In the genomic region with DNA sequence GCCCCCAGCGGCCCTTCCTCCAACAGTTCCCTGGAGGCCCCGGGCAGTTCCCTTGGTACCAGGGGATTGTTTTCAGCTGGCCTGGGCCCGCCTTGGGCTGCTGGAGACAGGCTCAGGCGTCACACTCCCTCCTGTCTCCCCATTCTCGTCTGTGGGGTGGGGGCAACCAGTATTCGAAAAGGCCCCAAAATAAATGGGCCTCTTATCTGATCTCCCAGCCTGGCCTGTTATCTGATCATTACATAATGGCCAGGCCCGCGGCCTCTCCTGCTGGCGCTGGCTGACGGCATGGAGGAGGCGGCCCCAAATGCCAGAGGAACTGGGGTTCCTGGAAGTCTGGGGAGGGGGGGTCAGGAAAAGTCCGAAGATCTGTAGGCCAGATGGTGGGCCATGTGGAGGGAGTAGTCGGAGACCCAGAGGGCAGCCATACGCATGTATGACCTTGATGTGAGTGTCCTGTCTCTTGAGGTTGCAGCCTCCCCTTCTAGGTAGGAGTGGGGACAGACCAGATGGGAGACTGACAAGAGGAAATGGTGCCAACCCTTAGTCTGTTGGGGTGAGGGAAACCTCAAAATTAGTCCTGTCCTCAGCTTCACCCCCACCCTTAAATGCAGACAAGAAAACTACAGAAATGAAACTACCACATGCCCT, we compare ENCODE assay signal across 8 mouse cellular contexts. TPM values are rescaled to one million over a fixed set of nuclear protein-coding genes. Genes with fewer than 3 reads are reported as not detected.
A peak's percentile ranks its signal among the peaks of the same experiment; 100 is the strongest.
DNase-seq lines count a peak whose midpoint lies in the region; ATAC-seq and TF ChIP-seq lines count a peak whose summit lies in the region.

No protein-coding gene starts in this region.

- no peaks in the 10 kb centered on the region for H3K27me3 ChIP-seq in spleen, adult 2 months (ENCODE audit: control insufficient read depth, insufficient read depth, low read length)
- no peaks in the 10 kb centered on the region for H3K27me3 ChIP-seq in hindbrain, embryonic 16.5 days (replicated peaks; ENCODE audit: control insufficient read depth, insufficient read depth, low read length)
- H3K27me3 ChIP-seq in liver, embryonic 15.5 days = no peaks in the 10 kb centered on the region

- DNase-seq in spleen, adult 2 months (ENCODE audit: low read depth in 1 of 2, low spot score in 2 of 2) = no peak
- no peak for DNase-seq in spleen, postnatal 36 days (ENCODE audit: low spot score in 2 of 2)
- DNase-seq in thymus, postnatal 0 days (ENCODE audit: low spot score) = no peak
- no peak for DNase-seq in left cerebral cortex, postnatal 36 days (ENCODE audit: low spot score in 2 of 2)
- no peak for DNase-seq in cerebellum, postnatal 14 days
- DNase-seq in left cerebral cortex, postnatal 14 days (ENCODE audit: low spot score in 2 of 2) = no peak

- WGBS in spleen, adult 2 months = 41% methylated on average over 14 of the region's 14 CpGs
- WGBS in hindbrain, embryonic 16.5 days = 78% methylated on average over 14 of the region's 14 CpGs
- 40% methylated on average over 14 of the region's 14 CpGs for WGBS in liver, embryonic 15.5 days (ENCODE audit: insufficient replicate concordance)

- no peak overlapping the region for H3K4me3 ChIP-seq in spleen, adult 2 months (ENCODE audit: extremely low read depth, insufficient read depth, insufficient read length)
- H3K4me3 ChIP-seq in hindbrain, embryonic 16.5 days (ENCODE audit: low read length) = no peak overlapping the region
- H3K4me3 ChIP-seq in liver, embryonic 15.5 days (replicated peaks) = no peak overlapping the region

- H3K4me1 ChIP-seq in spleen, adult 2 months (ENCODE audit: control insufficient read depth, insufficient read depth, insufficient read length) = peaks cover 11% of the 10 kb centered on the region; the same call in 1 of the 2 replicates
- H3K4me1 ChIP-seq in hindbrain, embryonic 16.5 days (ENCODE audit: control insufficient read depth, insufficient read depth, low read depth, low read length) = no peaks in the 10 kb centered on the region
- H3K4me1 ChIP-seq in liver, embryonic 15.5 days (replicated peaks) = peaks cover 53% of the 10 kb centered on the region

- intact Hi-C loops in left cerebral cortex, postnatal 36 days (cut with DNase I) = no loop called here
- intact Hi-C loops in left cerebral cortex, postnatal 14 days (cut with DNase I) = no loop called here

- no peak overlapping the region; the same call in 1 of the 2 replicates for H3K9ac ChIP-seq in hindbrain, embryonic 16.5 days (ENCODE audit: low read depth, low read length)
- no peak overlapping the region for H3K9ac ChIP-seq in liver, embryonic 15.5 days

- ATAC-seq in hindbrain, embryonic 16.5 days = no peak
- ATAC-seq in liver, embryonic 15.5 days (ENCODE audit: insufficient read depth) = no peak

- TF ChIP-seq POLR2A in spleen, adult 2 months (IDR thresholded peaks at IDR 0.05; ENCODE audit: low read depth, low read length) = no peak

- no peaks in the 10 kb centered on the region for H3K36me3 ChIP-seq in spleen, adult 2 months (ENCODE audit: control insufficient read depth, insufficient read depth, low read length)
- no peaks in the 10 kb centered on the region for H3K36me3 ChIP-seq in hindbrain, embryonic 16.5 days (ENCODE audit: control insufficient read depth, insufficient read depth, low read length)
- H3K36me3 ChIP-seq in liver, embryonic 15.5 days (replicated peaks) = 0 out of 2 replicates have a peak, but pooled peaks cover 3% of the 10 kb centered on the region

- no peak overlapping the region for H3K4me2 ChIP-seq in hindbrain, embryonic 16.5 days (ENCODE audit: low read length)
- H3K4me2 ChIP-seq in liver, embryonic 15.5 days = peak overlapping the region; percentile 13; the same call in 1 of the 2 replicates

- H3K27ac ChIP-seq in spleen, adult 2 months (ENCODE audit: insufficient read depth, low read length) = peak overlapping the region; percentile 46
- H3K27ac ChIP-seq in hindbrain, embryonic 16.5 days (ENCODE audit: low read depth, low read length) = peak overlapping the region; percentile 5
- H3K27ac ChIP-seq in liver, embryonic 15.5 days (replicated peaks) = peak overlapping the region; percentile 45

- no peaks in the 10 kb centered on the region for H3K9me3 ChIP-seq in hindbrain, embryonic 16.5 days (ENCODE audit: control insufficient read depth, low read length)
- H3K9me3 ChIP-seq in liver, embryonic 15.5 days (replicated peaks) = no peaks in the 10 kb centered on the region

- no peak for TF ChIP-seq CTCF in spleen, adult 2 months (IDR thresholded peaks at IDR 0.05; ENCODE audit: extremely low read depth, insufficient read depth, insufficient read length, insufficient replicate concordance)

RNA-seq across cellular contexts. Expression of a gene that starts 8.5 kb away (rescaled TPM):
- polyA plus RNA-seq in spleen, adult 2 months (2012; rRNA removed) = 132 and 168 TPM in 2 replicates
- 34.2 and 39.5 TPM in 2 replicates for polyA plus RNA-seq in hindbrain, embryonic 16.5 days (2015; fragmentation: Nextera tagmentation; extraction: Ambion mirVana)
- 23.5 and 29.5 TPM in 2 replicates for polyA plus RNA-seq in liver, embryonic 15.5 days (2015; fragmentation: Nextera tagmentation; extraction: Ambion mirVana)
- polyA plus RNA-seq in thymus, postnatal 0 days (2015; fragmentation: Nextera tagmentation; extraction: Ambion mirVana) = 25.9 and 28.5 TPM in 2 replicates
- total RNA-seq in left cerebral cortex, postnatal 36 days (2021) = 10 to 100 TPM; 22.0 to 26.1 TPM
- 10 to 100 TPM; 30.7 to 34.5 TPM for total RNA-seq in left cerebral cortex, postnatal 14 days (2021)

RNA-seq across cellular contexts. Expression of a gene that starts 33.3 kb away (rescaled TPM):
- 6.3 and 7.4 TPM in 2 replicates for polyA plus RNA-seq in spleen, adult 2 months (2012; rRNA removed)
- 111 and 117 TPM in 2 replicates for polyA plus RNA-seq in hindbrain, embryonic 16.5 days (2015; fragmentation: Nextera tagmentation; extraction: Ambion mirVana)
- 4.7 and 6.6 TPM in 2 replicates for polyA plus RNA-seq in liver, embryonic 15.5 days (2015; fragmentation: Nextera tagmentation; extraction: Ambion mirVana)
- 2.0 and 2.4 TPM in 2 replicates for polyA plus RNA-seq in thymus, postnatal 0 days (2015; fragmentation: Nextera tagmentation; extraction: Ambion mirVana)
- total RNA-seq in left cerebral cortex, postnatal 36 days (2021) = 100 to 1,000 TPM; 152 to 173 TPM
- 100 to 1,000 TPM; 162 to 164 TPM for total RNA-seq in left cerebral cortex, postnatal 14 days (2021)

RNA-seq across cellular contexts. Expression of a gene that starts 49.1 kb away (rescaled TPM):
- 34.5 and 49.5 TPM in 2 replicates for polyA plus RNA-seq in spleen, adult 2 months (2012; rRNA removed)
- polyA plus RNA-seq in hindbrain, embryonic 16.5 days (2015; fragmentation: Nextera tagmentation; extraction: Ambion mirVana) = 20.2 and 20.9 TPM in 2 replicates
- polyA plus RNA-seq in liver, embryonic 15.5 days (2015; fragmentation: Nextera tagmentation; extraction: Ambion mirVana) = 41.2 and 51.2 TPM in 2 replicates
- 21.0 and 24.1 TPM in 2 replicates for polyA plus RNA-seq in thymus, postnatal 0 days (2015; fragmentation: Nextera tagmentation; extraction: Ambion mirVana)
- total RNA-seq in left cerebral cortex, postnatal 36 days (2021) = 10 to 100 TPM in 1 of 2 experiments, 1 to 10 TPM in 1; 6.0 to 10.5 TPM
- 10 to 100 TPM in 1 of 2 experiments, 1 to 10 TPM in 1; 9.5 to 10.1 TPM for total RNA-seq in left cerebral cortex, postnatal 14 days (2021)

RNA-seq across cellular contexts. Expression of a gene that starts 55.4 kb away (rescaled TPM):
- polyA plus RNA-seq in spleen, adult 2 months (2012; rRNA removed) = 22.3 and 32.4 TPM in 2 replicates
- 29.5 and 35.4 TPM in 2 replicates for polyA plus RNA-seq in hindbrain, embryonic 16.5 days (2015; fragmentation: Nextera tagmentation; extraction: Ambion mirVana)
- polyA plus RNA-seq in liver, embryonic 15.5 days (2015; fragmentation: Nextera tagmentation; extraction: Ambion mirVana) = 11.6 and 11.7 TPM in 2 replicates
- polyA plus RNA-seq in thymus, postnatal 0 days (2015; fragmentation: Nextera tagmentation; extraction: Ambion mirVana) = 5.5 and 5.7 TPM in 2 replicates
- total RNA-seq in left cerebral cortex, postnatal 36 days (2021) = 100 to 1,000 TPM; 121 to 135 TPM
- 100 to 1,000 TPM; 110 to 114 TPM for total RNA-seq in left cerebral cortex, postnatal 14 days (2021)

RNA-seq across cellular contexts. Expression of a gene that starts 58.0 kb away (rescaled TPM):
- polyA plus RNA-seq in spleen, adult 2 months (2012; rRNA removed) = 125 and 154 TPM in 2 replicates
- polyA plus RNA-seq in hindbrain, embryonic 16.5 days (2015; fragmentation: Nextera tagmentation; extraction: Ambion mirVana) = 63.6 and 69.4 TPM in 2 replicates
- 48.3 and 49.6 TPM in 2 replicates for polyA plus RNA-seq in liver, embryonic 15.5 days (2015; fragmentation: Nextera tagmentation; extraction: Ambion mirVana)
- 125 and 146 TPM in 2 replicates for polyA plus RNA-seq in thymus, postnatal 0 days (2015; fragmentation: Nextera tagmentation; extraction: Ambion mirVana)
- total RNA-seq in left cerebral cortex, postnatal 36 days (2021) = 100 to 1,000 TPM; 105 to 117 TPM
- 100 to 1,000 TPM; 100 to 106 TPM for total RNA-seq in left cerebral cortex, postnatal 14 days (2021)

Comparison
In these comparisons a context has a peak if more than half of its experiments do, and no peak if none do; other contexts are left out.
1. RNA of a gene that starts 33.3 kb away (polyA plus RNA-seq): 111 to 117 TPM in hindbrain, embryonic 16.5 days; 4.7 to 6.6 TPM in liver, embryonic 15.5 days, 6.3 to 7.4 TPM in spleen, adult 2 months and 2.0 to 2.4 TPM in thymus, postnatal 0 days; every median in the first group is over 10 times any median in the second.
2. Peak in every context shown above with its lines, with median percentiles within 50 percentile points of each other: H3K27ac ChIP-seq.